Mouse (Mus musculus) intestine, embryonic 16.5 days (tissue): ENCODE data around the gene Krtap29-1. TPM values are rescaled to one million over a fixed set of nuclear protein-coding genes. Genes with fewer than 3 reads are reported as not detected.

Experiments
- ATAC-seq: fragments of 200-750 bp; cut with Nextera tagmentation; 2 replicates; pipeline ENCODE4 v1.8.0; 2017; ENCODE audit warnings: moderate TSS enrichment, moderate library complexity
- H3K27ac ChIP-seq: fragments of 300-500 bp; sonication (generic); 2 replicates; pipeline ENCODE4 v1.5.1; 2014; ENCODE audit warnings: mild to moderate bottlenecking, low read length
- H3K27me3 ChIP-seq: fragments of 300-500 bp; sonication (generic); replicated peaks from 2 replicates; pipeline ENCODE4 v1.6.1; 2014; ENCODE audit warnings: low read length, control low read depth, mixed read lengths; ENCODE audit not compliant: control insufficient read depth, insufficient read depth
- H3K36me3 ChIP-seq: fragments of 300-500 bp; sonication (generic); 2 replicates; pipeline ENCODE4 v1.6.1; 2014; ENCODE audit warnings: low read length, control low read depth; ENCODE audit not compliant: control insufficient read depth, insufficient read depth
- H3K4me1 ChIP-seq: fragments of 300-500 bp; sonication (generic); 2 replicates; pipeline ENCODE4 v1.6.1; 2014; ENCODE audit warnings: low read length, control low read depth, mixed read lengths; ENCODE audit not compliant: control insufficient read depth, insufficient read depth
- H3K4me2 ChIP-seq: fragments of 300-500 bp; sonication (generic); 2 replicates; pipeline ENCODE4 v1.6.1; 2014; ENCODE audit warnings: low read depth, low read length, control low read depth
- H3K4me3 ChIP-seq: fragments of 300-500 bp; sonication (generic); 2 replicates; pipeline ENCODE4 v1.5.1; 2014; ENCODE audit warnings: mild to moderate bottlenecking, low read length
- H3K9ac ChIP-seq: fragments of 300-500 bp; sonication (generic); 2 replicates; pipeline ENCODE4 v1.6.1; 2014; ENCODE audit warnings: low read depth, low read length
- H3K9me3 ChIP-seq: fragments of 300-500 bp; sonication (generic); 2 replicates; pipeline ENCODE4 v1.6.1; 2016; ENCODE audit warnings: low read length, control low read depth; ENCODE audit not compliant: control insufficient read depth
- WGBS: fragments of 180-500 bp; shearing (Covaris S2); extraction: QIAGEN DNeasy Blood & Tissue Kit; methylation state at CpG from one replicate; pipeline ENCODE4 v1.1.7; 2014; 5-methylcytosine and 5-hydroxymethylcytosine counted together
- polyA plus RNA-seq: library from polyadenylated mRNA; unstranded; fragments of >200 nt; fragmentation: Nextera tagmentation; extraction: Ambion mirVana; gene quantifications from 2 replicates; pipeline ENCODE4 v1.2.1, GENCODE M21; 2015

Krtap29-1 gene
- polyA plus RNA-seq, 1 experiment from 2014 or later, result not detected

DNA sequence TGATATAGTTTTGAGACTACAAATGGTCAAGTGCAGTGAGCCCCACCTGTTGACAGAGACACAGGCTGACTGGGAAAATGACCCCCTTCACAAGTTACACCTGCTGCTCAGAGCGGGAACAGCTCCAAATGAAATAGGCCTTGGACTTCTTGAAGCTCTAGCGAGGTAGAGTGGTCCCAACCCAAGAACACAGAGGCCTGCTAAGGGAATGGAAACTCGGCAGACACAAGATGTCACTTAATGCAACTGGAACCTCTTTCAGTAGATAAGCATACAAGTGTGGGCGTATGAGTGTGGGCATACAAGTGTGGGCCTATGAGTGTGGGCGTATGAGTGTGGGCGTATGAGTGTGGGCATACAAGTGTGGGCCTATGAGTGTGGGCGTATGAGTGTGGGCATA is 20.2 kb upstream of the Krtap29-1 start:
- H3K4me1 ChIP-seq, result no peaks in the 10 kb centered on the region
- 93% methylated on average over 7 of the region's 7 CpGs for WGBS

GRCm38 (mm10) chr11:99994384-99994661 is 15.5 kb upstream of the Krtap29-1 start:
- no peak overlapping the region for H3K9ac ChIP-seq
- no peak for ATAC-seq
- 30% methylated on average over 4 of the region's 4 CpGs for WGBS
- no peaks in the 10 kb centered on the region for H3K9me3 ChIP-seq
- H3K27me3 ChIP-seq, result 0 out of 2 replicates have a peak, but pooled peaks cover 5% of the 10 kb centered on the region
- H3K27ac ChIP-seq, result no peak overlapping the region
- H3K36me3 ChIP-seq, result no peaks in the 10 kb centered on the region
- H3K4me2 ChIP-seq, result no peak overlapping the region
- H3K4me1 ChIP-seq, result no peaks in the 10 kb centered on the region
- H3K4me3 ChIP-seq, result no peak overlapping the region

More for the DNA sequence above, 20.2 kb upstream of the Krtap29-1 start:
- no peak overlapping the region for H3K9ac ChIP-seq
- H3K4me2 ChIP-seq, result no peak overlapping the region
- H3K4me3 ChIP-seq, result no peak overlapping the region
- no peaks in the 10 kb centered on the region for H3K9me3 ChIP-seq
- H3K27me3 ChIP-seq, result no peaks in the 10 kb centered on the region
- no peak for ATAC-seq
- no peak overlapping the region for H3K27ac ChIP-seq
- H3K36me3 ChIP-seq, result no peaks in the 10 kb centered on the region

GRCm38 (mm10) chr11:99993620-99994383 is 14.9 kb upstream of the Krtap29-1 start, which contains the start of gene Krtap17-1:
TSS of gene Krtap17-1 (minus strand) at chr11:99993994.
- Histone ChIP-seq H3K9ac (no peak within 1 kb of the TSS), H3K9me3 (no peaks in the 10 kb centered on the region), H3K27ac (no peak within 1 kb of the TSS), H3K27me3 (0 out of 2 replicates have a peak, but pooled peaks cover 5% of the 10 kb centered on the region), H3K4me1 (no peaks in the 10 kb centered on the region), H3K4me3 (no peak within 1 kb of the TSS), H3K4me2 (no peak within 1 kb of the TSS), H3K36me3 (no peaks in the 10 kb centered on the region)
- ATAC-seq, result no peak
- WGBS, result 17% methylated on average over 24 of the region's 26 CpGs

DNA sequence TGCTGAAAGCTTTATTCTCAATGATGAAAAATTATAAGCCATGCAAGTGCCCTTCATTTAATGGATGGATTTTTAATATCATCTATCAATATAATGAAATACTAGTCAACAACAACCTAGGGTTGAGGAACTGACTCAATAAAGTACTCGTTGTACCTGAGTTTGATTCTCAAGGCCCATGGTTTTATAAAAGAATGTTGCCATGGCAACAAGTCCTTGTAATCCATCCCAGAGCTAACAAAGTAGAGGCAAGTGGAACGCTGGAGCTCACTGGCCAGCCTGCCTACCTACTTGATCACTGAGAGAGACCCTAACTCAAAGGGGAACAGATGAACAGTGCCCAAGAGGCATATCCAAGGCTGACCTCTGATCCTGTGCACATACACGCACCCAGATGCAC is 11.7 kb upstream of the Krtap29-1 start:
- ATAC-seq, result no peak
- 0 out of 2 replicates have a peak, but pooled peaks cover 5% of the 10 kb centered on the region for H3K27me3 ChIP-seq
- no peaks in the 10 kb centered on the region for H3K9me3 ChIP-seq
- WGBS, result 74% methylated on average over 3 of the region's 3 CpGs
- H3K36me3 ChIP-seq, result no peaks in the 10 kb centered on the region
- H3K4me1 ChIP-seq, result no peaks in the 10 kb centered on the region
- H3K4me3 ChIP-seq, result no peak overlapping the region
- H3K27ac ChIP-seq, result no peak overlapping the region
- H3K4me2 ChIP-seq, result no peak overlapping the region
- H3K9ac ChIP-seq, result no peak overlapping the region

- Histone ChIP-seq H3K9me3 (no peaks in the 10 kb centered on the region), H3K36me3 (no peaks in the 10 kb centered on the region), H3K4me3 (no peak overlapping the region), H3K4me1 (no peaks in the 10 kb centered on the region), H3K9ac (no peak overlapping the region), H3K4me2 (no peak overlapping the region), H3K27ac (no peak overlapping the region), H3K27me3 (0 out of 2 replicates have a peak, but pooled peaks cover 5% of the 10 kb centered on the region)
- WGBS, result 84% methylated on average over 6 of the region's 6 CpGs
- no peak for ATAC-seq
Observed at GRCm38 (mm10) chr11:99989881-99990405, 11.1 kb upstream of the Krtap29-1 start.

DNA sequence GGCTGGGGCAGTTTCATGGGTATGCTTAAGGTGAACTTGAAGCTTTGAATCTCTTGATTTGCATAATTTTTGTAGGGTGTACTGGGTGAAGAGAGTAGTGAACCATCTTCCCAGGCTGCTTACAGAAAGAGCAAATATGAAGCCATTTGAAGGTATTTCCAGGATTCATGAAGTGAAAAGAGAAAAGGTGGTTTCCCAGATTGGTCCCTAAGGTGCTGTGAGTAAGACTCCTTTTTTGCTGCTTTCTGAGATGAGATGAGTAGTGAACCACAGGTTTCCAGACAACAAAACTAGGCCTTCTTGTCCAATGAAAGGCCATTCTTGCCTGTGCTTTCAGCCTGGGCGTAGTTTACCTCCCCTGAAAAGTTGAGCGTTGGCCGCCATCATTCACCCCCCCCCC is 9.7 kb upstream of the Krtap29-1 start:
- Histone ChIP-seq H3K36me3 (no peaks in the 10 kb centered on the region), H3K4me3 (no peak overlapping the region), H3K27me3 (0 out of 2 replicates have a peak, but pooled peaks cover 2% of the 10 kb centered on the region), H3K9ac (no peak overlapping the region), H3K9me3 (no peaks in the 10 kb centered on the region), H3K4me1 (no peaks in the 10 kb centered on the region), H3K27ac (no peak overlapping the region), H3K4me2 (no peak overlapping the region)
- ATAC-seq, result no peak
- WGBS, result 88% methylated on average over 3 of the region's 3 CpGs

- Histone ChIP-seq H3K4me1 (no peaks in the 10 kb centered on the region), H3K36me3 (no peaks in the 10 kb centered on the region), H3K27ac (no peak within 1 kb of the TSS), H3K4me3 (no peak within 1 kb of the TSS), H3K9ac (no peak within 1 kb of the TSS), H3K4me2 (no peak within 1 kb of the TSS), H3K9me3 (no peaks in the 10 kb centered on the region), H3K27me3 (no peaks in the 10 kb centered on the region)
- 79% methylated on average over 8 of the region's 8 CpGs for WGBS
- no peak for ATAC-seq
Observed at GRCm38 (mm10) chr11:99986180-99986647, 7.4 kb upstream of the Krtap29-1 start, which contains the start of gene Krtap16-1. TSS of gene Krtap16-1 (minus strand) at chr11:99986597.

DNA sequence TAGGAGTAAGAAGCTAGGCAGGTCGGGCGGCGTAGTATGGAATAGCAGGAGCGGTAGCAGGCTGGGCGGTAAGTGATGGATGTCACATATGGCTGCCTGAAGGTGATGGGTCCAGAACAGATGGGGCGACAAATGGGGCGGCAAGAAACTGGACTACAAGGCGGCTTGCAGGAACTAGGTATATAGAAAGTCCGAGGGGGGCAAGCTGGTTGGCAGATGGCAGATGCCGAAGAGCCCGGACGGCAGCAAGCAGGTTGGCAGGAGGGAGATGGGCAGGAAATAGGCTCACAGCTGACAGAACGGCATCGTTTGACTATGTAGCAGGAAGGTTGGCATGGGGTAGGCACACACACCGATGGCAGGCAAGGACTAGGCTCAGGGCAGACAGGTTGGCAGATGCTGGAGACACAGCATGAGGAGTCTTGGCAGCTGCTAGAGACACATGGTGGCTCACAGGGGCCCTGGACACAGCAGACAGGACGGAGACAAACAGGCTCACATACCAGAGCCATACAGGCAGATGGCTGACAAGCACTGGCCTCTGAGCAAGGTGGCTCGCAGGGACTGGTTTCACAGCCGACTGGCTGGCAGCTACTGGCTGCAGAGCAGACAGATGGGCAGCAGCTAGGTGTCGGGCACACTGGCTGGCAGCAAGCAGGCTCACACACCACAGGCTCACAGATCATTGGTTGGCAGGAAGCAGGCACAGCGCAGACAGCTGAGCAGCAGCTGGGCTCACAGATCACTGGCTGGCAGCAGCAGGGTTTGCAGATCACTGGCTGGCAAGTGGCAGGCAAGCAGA is 6.6 kb upstream of the Krtap29-1 start:
- Histone ChIP-seq H3K36me3 (no peaks in the 10 kb centered on the region), H3K9me3 (no peaks in the 10 kb centered on the region), H3K27me3 (no peaks in the 10 kb centered on the region), H3K4me2 (no peak overlapping the region), H3K9ac (no peak overlapping the region), H3K4me1 (no peaks in the 10 kb centered on the region), H3K27ac (no peak overlapping the region), H3K4me3 (no peak overlapping the region)
- 78% methylated on average over 20 of the region's 20 CpGs for WGBS
- no peak for ATAC-seq

DNA sequence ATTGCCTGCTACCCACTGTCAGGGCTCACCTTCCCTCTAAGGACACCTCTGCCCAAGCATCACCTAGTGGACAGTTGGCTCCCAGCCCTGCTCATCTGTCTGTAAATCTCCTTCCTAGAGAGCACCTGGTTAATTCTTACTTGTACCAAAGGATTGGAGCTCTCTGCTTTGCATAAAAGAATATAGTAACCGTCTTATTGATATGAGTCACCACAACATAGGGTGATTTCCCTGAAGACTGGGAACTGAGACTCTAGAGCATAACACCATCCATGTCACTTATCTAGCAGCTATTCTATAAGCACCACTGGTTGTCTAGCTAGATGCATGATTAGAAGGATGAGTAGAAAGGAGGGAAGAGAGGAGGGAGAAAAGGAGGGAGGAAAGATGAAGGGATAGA is 4.6 kb upstream of the Krtap29-1 start:
- Histone ChIP-seq H3K27me3 (no peaks in the 10 kb centered on the region), H3K4me3 (no peak overlapping the region), H3K27ac (no peak overlapping the region), H3K36me3 (no peaks in the 10 kb centered on the region), H3K4me2 (no peak overlapping the region), H3K9ac (no peak overlapping the region), H3K4me1 (no peaks in the 10 kb centered on the region), H3K9me3 (no peaks in the 10 kb centered on the region)
- ATAC-seq, result no peak
- WGBS, result 83% methylated on average over 1 of the region's 1 CpGs
